Comparison of ENCODE assay signal across 9 mouse cellular contexts in the genomic region with DNA sequence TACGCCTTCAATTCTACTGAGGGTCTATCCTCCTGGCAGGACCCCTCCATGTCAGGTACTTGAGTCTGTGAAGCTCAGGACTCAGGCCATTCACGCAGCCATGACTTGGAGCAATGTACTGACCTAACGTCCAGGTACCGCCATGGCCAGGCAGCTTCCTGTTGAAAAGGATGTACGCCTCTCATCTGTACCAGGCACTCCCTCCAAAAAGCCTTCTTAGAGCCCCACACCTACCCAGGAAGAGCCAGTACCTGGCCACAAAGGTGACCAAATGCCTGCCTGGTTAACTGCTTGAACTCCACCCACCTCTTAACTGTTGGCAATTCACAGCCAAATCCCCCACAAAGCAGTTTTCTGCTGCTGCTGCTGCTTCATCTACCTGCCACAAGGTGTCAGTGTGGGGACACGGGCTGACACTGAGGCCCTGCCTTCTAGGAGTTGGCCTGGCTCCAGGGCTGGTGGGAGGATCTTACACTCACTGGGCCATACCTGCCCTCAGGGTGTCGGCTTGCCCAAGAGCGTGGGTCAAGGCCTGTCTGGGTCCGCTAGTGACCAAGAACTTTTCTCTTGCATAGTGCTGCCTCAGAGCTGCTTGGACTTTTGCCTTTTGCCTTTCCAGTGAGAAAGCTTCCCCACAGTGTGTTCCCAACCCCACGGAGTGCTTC. TPM values are rescaled to one million over a fixed set of nuclear protein-coding genes. Genes with fewer than 3 reads are reported as not detected.
DNase-seq lines count a peak whose midpoint lies in the region; ATAC-seq lines count a peak whose summit lies in the region.
"Had no signal": no experiment of that assay in that cellular context is flagged by ENCODE, and none has a peak within 500 bp of the region (broad histone marks: within the 10 kb centered on the region; RNA-seq: fewer than 3 reads in every experiment).

No protein-coding gene starts in this region.

- DNase-seq in forebrain, embryonic 10.5 days (ENCODE audit: extremely low spot score, low spot score): peak; percentile 77
- peak; percentile 95 for DNase-seq in kidney, postnatal 10 days
- peak; percentile 68 for DNase-seq in neural tube, embryonic 10.5 days (ENCODE audit: extremely low spot score, low spot score)

- peak overlapping the region; percentile 62 for H3K27ac ChIP-seq in brown adipose tissue, adult 24 weeks (replicated peaks; ENCODE audit: low read depth, low read length)
- H3K27ac ChIP-seq in forebrain, embryonic 10.5 days: no peak overlapping the region
- no peak overlapping the region for H3K27ac ChIP-seq in heart, embryonic 15.5 days
- no peak overlapping the region for H3K27ac ChIP-seq in liver, embryonic 12.5 days
- H3K27ac ChIP-seq in stomach, embryonic 14.5 days (ENCODE audit: low read length): no peak overlapping the region

- no peaks in the 10 kb centered on the region for H3K27me3 ChIP-seq in forebrain, embryonic 10.5 days (ENCODE audit: poor library complexity, severe bottlenecking)
- no peaks in the 10 kb centered on the region for H3K27me3 ChIP-seq in heart, embryonic 15.5 days
- H3K27me3 ChIP-seq in liver, embryonic 12.5 days (replicated peaks): no peaks in the 10 kb centered on the region
- H3K27me3 ChIP-seq in stomach, embryonic 14.5 days (ENCODE audit: control insufficient read depth, insufficient read depth, low read length): no peaks in the 10 kb centered on the region

- no peaks in the 10 kb centered on the region for H3K9me3 ChIP-seq in forebrain, embryonic 10.5 days
- H3K9me3 ChIP-seq in heart, embryonic 15.5 days (replicated peaks): no peaks in the 10 kb centered on the region
- no peaks in the 10 kb centered on the region for H3K9me3 ChIP-seq in liver, embryonic 12.5 days (replicated peaks)
- no peaks in the 10 kb centered on the region for H3K9me3 ChIP-seq in stomach, embryonic 14.5 days (ENCODE audit: control insufficient read depth, low read depth, low read length)

- ATAC-seq in CD4-positive, CD25-positive, alpha-beta regulatory T cell, adult 4 months: peak; percentile 97
- ATAC-seq in heart, embryonic 15.5 days (replicated peaks; ENCODE audit: insufficient number of reproducible peaks, insufficient read depth, low FRiP score, low read depth): peak; percentile 63; the same call in 1 of the 2 replicates
- ATAC-seq in liver, embryonic 12.5 days: peak; percentile 68
- ATAC-seq in stomach, embryonic 14.5 days (ENCODE audit: insufficient number of reproducible peaks, insufficient read depth, low FRiP score, low read depth): peak; percentile 69; the same call in 1 of the 2 replicates

- peaks cover 14% of the 10 kb centered on the region for H3K4me1 ChIP-seq in brown adipose tissue, adult 24 weeks (ENCODE audit: control insufficient read depth, insufficient read depth, insufficient read length, low read length)
- peaks cover 6% of the 10 kb centered on the region for H3K4me1 ChIP-seq in forebrain, embryonic 10.5 days
- H3K4me1 ChIP-seq in heart, embryonic 15.5 days (replicated peaks): peaks cover 13% of the 10 kb centered on the region
- no peaks in the 10 kb centered on the region for H3K4me1 ChIP-seq in liver, embryonic 12.5 days
- no peaks in the 10 kb centered on the region for H3K4me1 ChIP-seq in stomach, embryonic 14.5 days (ENCODE audit: control insufficient read depth, insufficient read depth, low read length)

- H3K9ac ChIP-seq in heart, embryonic 15.5 days: no peak overlapping the region
- no peak overlapping the region for H3K9ac ChIP-seq in liver, embryonic 12.5 days
- H3K9ac ChIP-seq in stomach, embryonic 14.5 days (replicated peaks; ENCODE audit: low read depth, low read length): no peak overlapping the region

- no peak overlapping the region for H3K4me2 ChIP-seq in heart, embryonic 15.5 days
- no peak overlapping the region for H3K4me2 ChIP-seq in liver, embryonic 12.5 days
- H3K4me2 ChIP-seq in stomach, embryonic 14.5 days (replicated peaks; ENCODE audit: low read depth, low read length): no peak overlapping the region

- H3K36me3 ChIP-seq in forebrain, embryonic 10.5 days (replicated peaks): no peaks in the 10 kb centered on the region
- no peaks in the 10 kb centered on the region for H3K36me3 ChIP-seq in heart, embryonic 15.5 days
- H3K36me3 ChIP-seq in liver, embryonic 12.5 days: no peaks in the 10 kb centered on the region
- H3K36me3 ChIP-seq in stomach, embryonic 14.5 days (ENCODE audit: control insufficient read depth, insufficient read depth, low read length): no peaks in the 10 kb centered on the region

- H3K4me3 ChIP-seq in brown adipose tissue, adult 24 weeks (ENCODE audit: insufficient read depth, low read depth, low read length): no peak overlapping the region
- no peak overlapping the region for H3K4me3 ChIP-seq in forebrain, embryonic 10.5 days
- H3K4me3 ChIP-seq in heart, embryonic 15.5 days: no peak overlapping the region
- H3K4me3 ChIP-seq in liver, embryonic 12.5 days: no peak overlapping the region
- H3K4me3 ChIP-seq in stomach, embryonic 14.5 days (ENCODE audit: low read depth, low read length): no peak overlapping the region
- H3K4me3 ChIP-seq: erythroblast, embryonic 14.5 days had no signal

- 44% methylated on average over 10 of the region's 10 CpGs for WGBS in forebrain, embryonic 10.5 days
- WGBS in heart, embryonic 15.5 days: 36% methylated on average over 10 of the region's 10 CpGs
- 37% methylated on average over 10 of the region's 10 CpGs for WGBS in liver, embryonic 12.5 days (ENCODE audit: insufficient replicate concordance)
- 41% methylated on average over 10 of the region's 10 CpGs for WGBS in stomach, embryonic 14.5 days

RNA-seq across cellular contexts. Expression of a gene that starts 26.2 kb away (rescaled TPM):
- polyA plus RNA-seq in CD4-positive, CD25-positive, alpha-beta regulatory T cell, adult 4 months (2017; shearing (Covaris generic)): under 1 TPM in 1 of 2 experiments, not detected in 1; 0.34 TPM
- 8.3 and 15.5 TPM in 2 replicates for polyA plus RNA-seq in brown adipose tissue, adult 24 weeks (2012; ENCODE audit: insufficient read depth, insufficient read length, missing spikeins)
- polyA plus RNA-seq in forebrain, embryonic 10.5 days (2016; fragmentation: Nextera tagmentation; extraction: Ambion mirVana): 0.16 and 0.17 TPM in 2 replicates
- polyA plus RNA-seq in heart, embryonic 15.5 days (2015; fragmentation: Nextera tagmentation; extraction: Ambion mirVana): 0.27 TPM in 1 of 2 replicates, not detected in the other
- not detected in 2 replicates for polyA plus RNA-seq in liver, embryonic 12.5 days (2016; fragmentation: Nextera tagmentation; extraction: Ambion mirVana)
- 2.0 and 2.2 TPM in 2 replicates for polyA plus RNA-seq in stomach, embryonic 14.5 days (2014; fragmentation: Nextera tagmentation; extraction: Ambion mirVana)
- polyA plus RNA-seq: erythroblast, embryonic 14.5 days had no signal

RNA-seq across cellular contexts. Expression of a gene that starts 35.9 kb away (rescaled TPM):
- not detected for polyA plus RNA-seq in CD4-positive, CD25-positive, alpha-beta regulatory T cell, adult 4 months (2017; shearing (Covaris generic))
- polyA plus RNA-seq in brown adipose tissue, adult 24 weeks (2012; ENCODE audit: insufficient read depth, insufficient read length, missing spikeins): 2.8 TPM in 1 of 2 replicates, not detected in the other
- polyA plus RNA-seq in forebrain, embryonic 10.5 days (2016; fragmentation: Nextera tagmentation; extraction: Ambion mirVana): 0.16 TPM in 1 of 2 replicates, not detected in the other
- polyA plus RNA-seq in heart, embryonic 15.5 days (2015; fragmentation: Nextera tagmentation; extraction: Ambion mirVana): 0.08 TPM in 1 of 2 replicates, not detected in the other
- not detected in 2 replicates for polyA plus RNA-seq in liver, embryonic 12.5 days (2016; fragmentation: Nextera tagmentation; extraction: Ambion mirVana)
- polyA plus RNA-seq in stomach, embryonic 14.5 days (2014; fragmentation: Nextera tagmentation; extraction: Ambion mirVana): not detected in 2 replicates
- polyA plus RNA-seq: erythroblast, embryonic 14.5 days had no signal

RNA-seq across cellular contexts. Expression of a gene that starts 40.9 kb away (rescaled TPM):
- polyA plus RNA-seq in CD4-positive, CD25-positive, alpha-beta regulatory T cell, adult 4 months (2017; shearing (Covaris generic)): 1 to 10 TPM in 1 of 2 experiments, under 1 TPM in 1; 0.98 to 2.2 TPM
- 53.3 and 66.7 TPM in 2 replicates for polyA plus RNA-seq in brown adipose tissue, adult 24 weeks (2012; ENCODE audit: insufficient read depth, insufficient read length, missing spikeins)
- 6.7 TPM in 2 replicates for polyA plus RNA-seq in forebrain, embryonic 10.5 days (2016; fragmentation: Nextera tagmentation; extraction: Ambion mirVana)
- 7.3 and 10.7 TPM in 2 replicates for polyA plus RNA-seq in heart, embryonic 15.5 days (2015; fragmentation: Nextera tagmentation; extraction: Ambion mirVana)
- 37.0 and 37.6 TPM in 2 replicates for polyA plus RNA-seq in liver, embryonic 12.5 days (2016; fragmentation: Nextera tagmentation; extraction: Ambion mirVana)
- 4.5 and 6.2 TPM in 2 replicates for polyA plus RNA-seq in stomach, embryonic 14.5 days (2014; fragmentation: Nextera tagmentation; extraction: Ambion mirVana)
